Comparison of ENCODE assay signal across 12 mouse cellular contexts in the genomic region with DNA sequence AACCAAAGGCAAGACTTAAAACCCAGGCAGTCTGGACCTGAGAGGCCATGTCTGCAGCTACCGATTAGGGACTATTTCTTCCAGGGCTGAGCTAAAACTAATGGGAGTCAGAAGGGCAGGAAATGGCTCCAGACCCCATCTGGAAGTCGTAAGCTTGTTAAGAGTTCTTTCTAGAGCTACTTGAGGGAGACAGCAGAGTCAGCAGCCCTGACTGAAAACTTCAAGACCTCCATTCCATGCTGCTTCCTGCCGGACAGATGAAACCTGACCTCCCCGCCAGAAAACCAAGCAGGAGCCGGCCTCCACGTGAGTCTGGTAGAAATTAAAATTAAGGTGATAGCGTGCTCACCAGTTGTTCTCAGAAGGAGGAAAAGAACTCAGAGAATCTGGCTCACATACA.
DNase-seq lines count a peak whose midpoint lies in the region; ATAC-seq and TF ChIP-seq lines count a peak whose summit lies in the region.
"Had no signal": no experiment of that assay in that cellular context is flagged by ENCODE, and none has a peak within 500 bp of the region (broad histone marks: within the 10 kb centered on the region; RNA-seq: fewer than 3 reads in every experiment).

No protein-coding gene starts in this region.

- WGBS in limb, embryonic 13.5 days, result 16% methylated on average over 7 of the region's 7 CpGs

- no peak overlapping the region for H3K4me3 ChIP-seq in CH12.LX (replicated peaks in 1 of 3; ENCODE audit: low read depth in 2 of 3, low read length in 2 of 3, poor library complexity in 1 of 3)
- H3K4me3 ChIP-seq in limb, embryonic 13.5 days, result no peak overlapping the region

- H3K4me2 ChIP-seq in CH12.LX (ENCODE audit: insufficient read depth, low read depth, poor library complexity, severe bottlenecking), result peak overlapping the region; percentile 76
- H3K4me2 ChIP-seq in limb, embryonic 13.5 days (replicated peaks), result 0 out of 2 replicates have a peak overlapping the region, but pooled peaks have one; percentile 3

- no peaks in the 10 kb centered on the region for H3K79me2 ChIP-seq in CH12.LX (replicated peaks; ENCODE audit: control insufficient read depth, extremely low read depth, insufficient read depth, poor library complexity, severe bottlenecking)

- in situ Hi-C loops in CH12.LX (cut with MboI; ENCODE audit: low pct_ligation_motif_present, low pct_unique_long_range_greater_than_20kb, low sequenced_read_pairs), result no loop called here

- no peak overlapping the region for H3K27ac ChIP-seq in CH12.LX (ENCODE audit: insufficient read depth, low read depth)
- H3K27ac ChIP-seq in limb, embryonic 13.5 days, result peak overlapping the region; percentile 59; the same call in 1 of the 2 replicates

- TF ChIP-seq CTCF in CH12.LX (conservative IDR thresholded peaks at IDR 0.05 in 1 of 2, IDR thresholded peaks at IDR 0.05 in 1 of 2; ENCODE audit: low read depth in 2 of 2, low read length in 2 of 2), result no peak

- no peaks in the 10 kb centered on the region for H3K9me3 ChIP-seq in CH12.LX (replicated peaks; ENCODE audit: low read length)
- no peaks in the 10 kb centered on the region for H3K9me3 ChIP-seq in limb, embryonic 13.5 days

- no peak for TF ChIP-seq POLR2A in CH12.LX (IDR thresholded peaks at IDR 0.05; ENCODE audit: low read depth, low read length)

- ATAC-seq in limb, embryonic 13.5 days (ENCODE audit: low FRiP score, low read depth), result peak; percentile 62; the same call in 1 of the 2 replicates
- ATAC-seq: forebrain, embryonic 14.5 days had no signal

- no peaks in the 10 kb centered on the region for H3K27me3 ChIP-seq in CH12.LX (replicated peaks)
- no peaks in the 10 kb centered on the region for H3K27me3 ChIP-seq in limb, embryonic 13.5 days

- dilution Hi-C loops in CH12.LX (cut with MboI; ENCODE audit: extremely low pct_ligation_motif_present, extremely low pct_unique_long_range_greater_than_20kb, low sequenced_read_pairs), result no loop called here

- H3K36me3 ChIP-seq in CH12.LX (replicated peaks in 1 of 2; ENCODE audit: control insufficient read depth in 1 of 2, insufficient read depth in 1 of 2, low read length in 1 of 2), result no peaks in the 10 kb centered on the region
- no peaks in the 10 kb centered on the region for H3K36me3 ChIP-seq in limb, embryonic 13.5 days

- no peak for TF ChIP-seq RAD21 in CH12.LX (IDR thresholded peaks at IDR 0.05; ENCODE audit: low read depth, low read length)

- peak; percentile 29 for DNase-seq in kidney, postnatal 14 days
- no peak for DNase-seq in kidney, adult 18-20 months
- no peak for DNase-seq in CH12.LX (ENCODE audit: extremely low read depth)
- peak; percentile 48 for DNase-seq in embryo, embryonic 10.5 days (ENCODE audit: low spot score)
- no peak for DNase-seq in layer of hippocampus, adult 11-12 months (ENCODE audit: low spot score)
- no peak for DNase-seq in ovary, postnatal 14 days (ENCODE audit: low spot score)
- DNase-seq: cerebellum, postnatal 36 days; gastrocnemius, postnatal 36 days; kidney, adult 8-10 months; lung, postnatal 36 days had no signal

- no peak for TF ChIP-seq EP300 in CH12.LX (IDR thresholded peaks at IDR 0.05; ENCODE audit: low read length)

- H3K9ac ChIP-seq in CH12.LX (ENCODE audit: insufficient read depth, low read depth), result peak overlapping the region; percentile 53
- no peak overlapping the region for H3K9ac ChIP-seq in limb, embryonic 13.5 days

- peaks cover 24 to 54% of the 10 kb centered on the region in 2 experiments for H3K4me1 ChIP-seq in CH12.LX (ENCODE audit: control insufficient read depth in 1 of 2, insufficient read depth in 2 of 2)
- peaks cover 30% of the 10 kb centered on the region for H3K4me1 ChIP-seq in limb, embryonic 13.5 days

TF ChIP-seq in CH12.LX, 34 proteins besides CTCF, POLR2A, EP300 and RAD21:
- TF ChIP-seq RCOR1 (conservative IDR thresholded peaks at IDR 0.05; ENCODE audit: low read depth, low read length) (no peak), NRF1 (IDR thresholded peaks at IDR 0.05; ENCODE audit: low read depth, low read length) (no peak), ZNF384 (IDR thresholded peaks at IDR 0.05; ENCODE audit: low read depth, low read length) (no peak), CHD2 (IDR thresholded peaks at IDR 0.05; ENCODE audit: low read length) (no peak), NELFE (IDR thresholded peaks at IDR 0.05; ENCODE audit: low read depth, low read length) (no peak), USF2 (conservative IDR thresholded peaks at IDR 0.05; ENCODE audit: low read depth, low read length) (no peak), SIN3A (IDR thresholded peaks at IDR 0.05; ENCODE audit: low read length) (no peak), ZMIZ1 (IDR thresholded peaks at IDR 0.05; ENCODE audit: low read depth, low read length) (no peak), TBP (conservative IDR thresholded peaks at IDR 0.05; ENCODE audit: low read depth, low read length) (no peak), ETS1 (conservative IDR thresholded peaks at IDR 0.05; ENCODE audit: low read depth, low read length) (no peak), ZKSCAN1 (IDR thresholded peaks at IDR 0.05; ENCODE audit: borderline replicate concordance, low read depth, low read length) (no peak), BHLHE40 (IDR thresholded peaks at IDR 0.05; ENCODE audit: low read depth, low read length) (no peak), SMC3 (IDR thresholded peaks at IDR 0.05; ENCODE audit: low read depth, low read length) (no peak), ELF1 (IDR thresholded peaks at IDR 0.05; ENCODE audit: low read depth, low read length) (no peak)

Comparison
In these comparisons a context has a peak if more than half of its experiments do, and no peak if none do; other contexts are left out.
1. DNase-seq: peak in kidney, postnatal 14 days (single experiment) and embryo, embryonic 10.5 days (single experiment); none in kidney, adult 18-20 months (single experiment), CH12.LX (single experiment), layer of hippocampus, adult 11-12 months (single experiment) and ovary, postnatal 14 days (single experiment).